Mouse (Mus musculus) heart, embryonic 12.5 days (tissue): ENCODE results near the gene Grik4. TPM values are rescaled to one million over a fixed set of nuclear protein-coding genes. Genes with fewer than 3 reads are reported as not detected.

ENCODE experiments used
- microRNA-seq: library from miRNA; unstranded; fragments of <30 nt; microRNA quantifications from one replicate; pipeline ENCODE4, GENCODE M21; 2017
- polyA plus RNA-seq: library from polyadenylated mRNA; unstranded; fragments of >200 nt; fragmentation: Nextera tagmentation; extraction: Ambion mirVana; gene quantifications from 2 replicates; pipeline ENCODE4 v1.2.1, GENCODE M21; 2016

The Grik4 gene
- polyA plus RNA-seq, 1 experiment from 2014 or later: 0.42 TPM

Small RNA genes lying within 50 kb of the gene (microRNA-seq; reads per million reads assigned to microRNA genes)
- gene Gm27509: not detected

Other genes with a start within 250 kb of the Grik4 start
- gene Arhgef12, start 162.7 kb upstream of the Grik4 start, polyA plus RNA-seq: 13.3 and 13.9 TPM in 2 replicates
- 15.2 and 18.6 TPM in 2 replicates for gene Tmem136, start 172.1 kb upstream of the Grik4 start, polyA plus RNA-seq